Mouse (Mus musculus): Measurements from ENCODE around the gene Phlda3.

Phlda3 gene

GRCm38 (mm10) chr1:135759685-135760084 is 6.2 kb upstream of the Phlda3 start:
- WGBS: 76% methylated on average over 4 of the region's 4 CpGs

GRCm38 (mm10) chr1:135760216-135760615 is 5.7 kb upstream of the Phlda3 start:
- 83% methylated on average over 8 of the region's 8 CpGs for WGBS

DNA sequence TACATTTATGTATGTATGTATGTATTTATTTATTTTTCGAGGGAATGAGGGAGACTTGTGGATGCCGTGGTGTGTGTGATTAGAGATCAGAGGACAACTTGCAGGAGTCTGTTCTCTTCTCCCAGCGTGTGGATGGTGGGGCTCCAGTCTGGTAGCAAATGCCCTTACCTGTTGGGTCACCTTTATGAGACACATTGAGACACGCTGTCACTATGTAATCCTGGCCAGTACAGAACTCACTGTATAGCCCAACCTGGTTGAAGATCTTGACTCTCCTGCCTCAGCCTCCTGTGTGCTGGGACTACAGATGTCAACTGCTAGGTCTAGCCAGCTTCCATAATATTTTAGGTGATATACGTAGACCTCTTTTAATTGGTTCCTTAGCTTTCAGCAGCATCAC is 4.2 kb upstream of the Phlda3 start:
- WGBS: 94% methylated on average over 5 of the region's 5 CpGs

DNA sequence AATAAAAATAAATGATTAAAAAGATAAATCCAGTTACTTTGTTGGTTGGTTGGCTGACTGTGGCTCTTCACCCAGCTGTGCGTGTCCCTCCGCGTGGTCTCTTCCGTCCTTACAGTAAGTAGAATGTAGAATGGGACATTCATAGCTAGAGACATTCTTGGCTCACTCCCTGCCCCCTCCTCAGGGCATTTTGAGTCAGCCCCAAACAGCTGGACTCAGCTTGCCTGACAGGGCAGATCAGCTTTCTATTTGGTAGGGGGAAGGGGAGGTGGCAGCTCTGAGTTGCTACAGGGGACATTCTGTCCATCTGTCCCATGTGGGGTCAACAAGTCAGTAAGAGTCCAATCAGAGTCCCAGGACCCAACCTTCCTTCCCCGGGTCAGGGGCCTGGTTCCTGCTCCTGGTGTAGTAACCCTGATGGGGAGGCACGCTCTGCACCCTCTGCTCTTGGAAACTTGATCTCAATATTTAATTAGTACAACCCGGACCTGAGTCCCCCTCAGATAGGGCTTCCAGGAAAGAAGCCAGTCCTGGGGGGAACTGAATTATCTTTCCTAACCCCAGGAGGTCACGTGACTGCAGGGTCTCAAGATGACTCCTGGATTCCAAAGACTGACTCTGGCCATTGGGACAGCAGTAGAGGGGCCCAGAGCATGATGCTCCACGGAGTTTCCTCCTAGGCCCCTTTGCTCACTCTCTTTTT is 2.3 kb upstream of the Phlda3 start:
- 84% methylated on average over 9 of the region's 9 CpGs for WGBS

- WGBS: 58% methylated on average over 2 of the region's 2 CpGs
These were observed 1.8 kb upstream of the Phlda3 start for GRCm38 (mm10) chr1:135764206-135764528.

DNA sequence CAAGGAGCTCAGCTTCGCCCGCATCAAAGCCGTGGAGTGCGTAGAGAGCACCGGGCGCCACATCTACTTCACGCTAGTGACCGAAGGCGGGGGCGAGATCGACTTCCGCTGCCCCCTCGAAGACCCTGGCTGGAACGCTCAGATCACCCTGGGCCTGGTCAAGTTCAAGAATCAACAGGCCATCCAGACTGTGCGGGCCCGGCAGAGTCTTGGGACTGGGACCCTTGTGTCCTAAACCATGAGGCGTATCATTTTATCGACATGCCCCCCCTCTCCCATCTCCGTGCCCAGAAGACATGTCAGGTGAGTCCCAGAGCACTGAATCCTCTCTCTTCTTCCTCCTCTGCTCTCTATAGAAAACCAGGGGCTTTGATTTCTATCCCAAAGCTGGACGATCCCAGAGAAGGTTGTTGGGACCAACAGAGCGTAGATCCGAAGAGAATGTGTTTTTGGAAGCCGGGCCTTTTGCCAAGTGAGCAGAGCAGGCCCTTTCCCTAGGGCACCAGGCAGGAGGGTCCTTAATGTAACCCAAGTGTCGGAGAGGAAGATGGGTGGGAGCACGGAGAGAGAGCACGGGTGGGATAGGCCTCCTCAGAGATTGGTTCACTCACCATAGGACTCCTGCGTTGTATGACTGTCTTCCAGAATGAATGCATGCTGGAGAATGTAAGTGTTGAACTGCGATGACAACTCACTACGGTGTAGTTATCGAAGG is 830 bp downstream of the Phlda3 start:
- WGBS: 25% methylated on average over 30 of the region's 30 CpGs

DNA sequence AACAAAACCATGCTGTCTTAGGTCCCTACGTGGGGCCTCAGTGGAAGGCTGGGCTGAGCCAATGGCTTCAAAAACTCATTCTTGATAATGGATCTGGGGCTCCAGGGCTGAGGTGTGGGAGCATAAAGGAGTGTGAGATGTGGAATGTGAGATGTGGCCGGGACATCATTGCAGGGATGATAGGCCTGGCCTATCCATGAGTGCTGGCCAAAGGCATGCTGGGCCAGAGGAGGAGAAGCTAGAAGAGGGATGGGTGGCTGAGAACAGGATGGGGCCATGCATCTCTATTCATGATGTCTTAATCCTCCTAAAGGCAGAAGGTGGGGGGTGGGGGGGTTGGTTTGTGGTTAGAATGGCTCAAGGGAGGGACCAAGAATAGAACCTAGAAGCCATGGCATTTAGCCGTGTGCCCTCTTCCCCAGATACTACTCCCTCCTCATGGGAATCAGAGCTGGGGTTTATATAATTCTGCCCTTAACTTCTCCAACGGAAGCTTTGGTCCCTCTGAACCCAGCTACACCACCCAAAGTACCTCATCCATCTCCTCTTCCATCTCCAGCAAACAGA is 1.5 kb downstream of the Phlda3 start:
- 74% methylated on average over 4 of the region's 4 CpGs for WGBS

DNA sequence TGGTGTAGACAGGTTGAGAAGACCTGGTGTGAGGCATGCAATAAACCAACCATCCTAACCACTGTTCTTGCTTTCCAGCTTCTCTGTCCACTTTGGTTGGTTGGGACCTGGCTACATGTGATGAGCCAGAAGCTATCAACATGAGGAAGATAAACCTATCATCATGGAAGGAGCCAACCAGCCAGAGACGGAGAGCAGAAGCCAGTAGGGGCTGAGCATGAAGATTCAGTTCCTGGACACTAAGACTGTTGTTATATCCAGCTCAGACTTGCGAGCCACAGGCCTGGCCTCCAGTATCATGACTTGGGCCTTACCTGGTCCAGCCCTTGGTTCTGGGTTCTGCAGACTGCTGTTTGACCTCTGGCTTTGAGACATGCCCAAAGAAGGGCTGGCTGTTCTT is 2.5 kb downstream of the Phlda3 start:
- WGBS: 86% methylated on average over 2 of the region's 2 CpGs

GRCm38 (mm10) chr1:135770237-135770636 is 4.3 kb downstream of the Phlda3 start:
- WGBS: 73% methylated on average over 7 of the region's 7 CpGs

DNA sequence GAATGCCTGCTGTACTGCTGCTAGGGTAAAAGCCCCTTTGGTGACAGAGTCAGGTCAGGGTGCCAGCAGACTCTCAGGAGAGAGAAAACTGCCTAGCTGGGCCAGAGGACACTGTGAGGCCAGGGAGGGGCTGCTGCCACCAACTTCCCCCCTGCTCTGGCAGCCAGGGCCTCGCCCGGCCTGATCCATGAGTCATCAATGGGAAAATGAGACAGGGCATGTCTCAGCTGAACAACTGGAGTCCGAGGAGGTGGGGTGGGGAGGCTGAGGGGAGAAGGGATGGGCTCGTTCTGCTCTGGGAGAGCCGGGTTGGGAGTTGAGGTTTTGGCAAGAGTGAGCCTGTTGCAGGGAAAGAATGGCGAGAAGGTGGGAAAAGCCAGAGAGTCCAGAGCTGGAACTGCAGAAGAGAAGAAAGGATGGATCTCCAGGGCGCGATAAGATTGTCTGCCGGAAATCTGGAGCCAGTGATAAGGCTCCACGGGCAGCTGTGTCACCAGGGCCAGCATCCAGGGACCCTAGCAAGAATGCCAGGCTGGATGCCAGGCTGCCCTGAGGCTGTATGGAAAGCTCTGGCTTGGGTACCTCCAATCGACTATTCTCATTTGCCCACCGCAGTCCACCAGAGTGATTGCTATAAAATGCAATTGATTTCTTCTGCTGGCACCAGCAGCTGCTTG is 5.1 kb downstream of the Phlda3 start:
- 42% methylated on average over 12 of the region's 12 CpGs for WGBS

DNA sequence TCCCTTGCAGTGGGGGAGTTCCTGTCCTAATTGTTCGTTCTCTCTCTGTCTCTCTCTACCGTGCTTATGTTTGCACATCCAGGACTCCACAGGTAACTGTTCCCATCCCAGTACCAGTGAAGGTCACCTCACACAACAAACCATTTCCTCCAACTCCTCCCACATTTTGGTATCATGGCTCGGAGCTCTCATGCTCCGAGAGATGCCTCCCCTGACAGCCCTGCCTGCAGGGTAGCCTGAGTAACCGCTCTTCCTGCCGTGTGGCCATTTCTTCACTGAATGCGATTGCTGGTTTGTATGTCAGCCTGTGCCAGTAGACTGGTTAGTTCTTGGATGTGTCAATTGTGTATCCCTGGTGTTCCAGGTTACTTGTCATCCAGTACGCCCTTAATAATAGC is 5.7 kb downstream of the Phlda3 start:
- 76% methylated on average over 8 of the region's 8 CpGs for WGBS

DNA sequence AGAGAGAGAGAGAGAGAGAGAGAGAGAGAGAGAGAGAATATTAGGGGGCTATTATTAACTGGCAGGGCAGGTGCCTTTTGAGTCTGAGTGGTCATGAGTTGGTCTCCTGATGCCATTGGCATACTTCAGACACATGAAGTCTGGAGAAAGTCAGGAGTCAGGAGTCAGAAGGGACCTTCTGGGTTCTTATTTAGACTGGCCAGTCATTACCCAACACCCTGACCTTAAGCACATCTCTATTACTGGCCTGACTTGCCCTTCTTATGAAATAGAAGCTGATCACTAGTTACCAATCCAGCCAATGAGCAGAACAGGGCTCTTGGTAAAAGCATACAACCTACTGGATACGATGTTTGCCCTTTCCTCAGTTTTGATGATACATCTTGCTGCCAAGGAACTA is 11.1 kb downstream of the Phlda3 start:
- 95% methylated on average over 1 of the region's 1 CpGs for WGBS

- 30% methylated on average over 22 of the region's 22 CpGs for WGBS
These were observed 13.0 kb downstream of the Phlda3 start, which contains the start of gene Tnni1 for GRCm38 (mm10) chr1:135778780-135779535. Gene Tnni1 (plus strand): TSS chr1:135779434.

DNA sequence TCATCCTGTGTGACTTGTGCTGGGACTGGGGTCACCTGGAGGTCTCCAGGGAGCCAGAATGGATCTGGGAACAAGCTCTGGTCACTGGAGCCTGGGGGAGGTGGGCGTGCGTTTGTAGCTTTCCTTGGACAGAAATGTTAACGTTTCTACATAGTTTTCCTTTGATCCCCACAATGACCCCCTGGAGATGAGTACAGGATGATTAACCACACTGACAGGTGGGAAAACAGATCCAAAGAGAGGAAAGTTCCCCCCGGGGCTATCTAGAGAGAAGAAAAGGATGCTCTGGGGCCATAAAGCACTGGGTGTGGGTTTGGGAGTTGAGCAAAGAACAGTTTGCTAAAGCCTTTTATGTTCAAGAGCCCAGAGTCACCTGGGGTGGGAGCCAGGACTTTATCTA is 14.7 kb downstream of the Phlda3 start:
- 76% methylated on average over 4 of the region's 4 CpGs for WGBS

- 21% methylated on average over 13 of the region's 13 CpGs for WGBS
These were observed 15.3 kb downstream of the Phlda3 start for GRCm38 (mm10) chr1:135781220-135781619.

DNA sequence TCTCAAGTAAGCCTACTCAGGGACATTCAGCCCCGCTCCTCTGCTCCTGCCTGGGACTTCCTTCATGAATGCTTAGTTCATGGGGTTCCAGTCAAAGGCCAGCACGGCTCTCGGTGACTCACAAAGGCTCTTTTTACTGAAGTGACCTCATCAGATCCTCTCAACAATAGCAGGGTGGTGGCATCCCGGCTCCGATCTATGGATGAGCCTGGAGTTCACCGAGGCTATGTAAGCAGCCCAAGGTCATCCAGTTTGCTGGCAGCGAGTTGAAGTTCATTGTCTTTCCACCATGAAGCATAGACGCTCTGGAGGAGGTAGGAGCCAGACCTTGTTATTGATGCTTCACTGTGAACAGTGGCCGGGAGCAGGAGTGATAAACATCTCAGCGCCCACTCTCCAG is 16.9 kb downstream of the Phlda3 start:
- 54% methylated on average over 10 of the region's 10 CpGs for WGBS

- WGBS: 35% methylated on average over 3 of the region's 3 CpGs
These were observed 21.9 kb downstream of the Phlda3 start for GRCm38 (mm10) chr1:135787799-135788198.

- 30% methylated on average over 10 of the region's 10 CpGs for WGBS
These were observed 22.8 kb downstream of the Phlda3 start for GRCm38 (mm10) chr1:135788708-135789107.

DNA sequence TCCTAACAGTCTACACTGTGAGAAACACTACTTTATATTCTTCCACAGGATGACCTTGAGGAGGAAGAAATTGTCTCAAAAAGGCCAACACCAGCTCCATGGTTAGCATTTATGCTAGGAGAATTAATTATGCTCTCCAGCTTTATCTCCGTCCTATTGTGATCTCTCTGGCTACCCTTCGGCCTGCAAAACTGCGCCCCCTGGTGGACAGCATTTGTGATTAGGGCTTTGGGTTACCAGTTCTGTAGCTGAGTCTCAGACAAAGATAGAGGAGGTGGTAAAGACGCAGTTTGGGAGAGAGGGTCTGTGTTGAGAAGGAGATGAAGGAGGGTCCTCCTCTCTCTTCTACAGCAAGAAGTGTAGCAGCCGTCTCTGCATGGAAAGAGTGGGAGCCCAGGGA is 23.9 kb downstream of the Phlda3 start:
- 21% methylated on average over 5 of the region's 5 CpGs for WGBS

- WGBS: 65% methylated on average over 13 of the region's 13 CpGs
These were observed 26.4 kb downstream of the Phlda3 start for GRCm38 (mm10) chr1:135792143-135792939.

Measured in cerebral cortex, adult 2 months (tissue).